Mouse (Mus musculus): Measurements from ENCODE around the gene Flt1. TPM values are rescaled to one million over a fixed set of nuclear protein-coding genes. Genes with fewer than 3 reads are reported as not detected.

The Flt1 gene
- polyA plus RNA-seq, 1 experiment from 2014 or later = 10.9 TPM

DNA sequence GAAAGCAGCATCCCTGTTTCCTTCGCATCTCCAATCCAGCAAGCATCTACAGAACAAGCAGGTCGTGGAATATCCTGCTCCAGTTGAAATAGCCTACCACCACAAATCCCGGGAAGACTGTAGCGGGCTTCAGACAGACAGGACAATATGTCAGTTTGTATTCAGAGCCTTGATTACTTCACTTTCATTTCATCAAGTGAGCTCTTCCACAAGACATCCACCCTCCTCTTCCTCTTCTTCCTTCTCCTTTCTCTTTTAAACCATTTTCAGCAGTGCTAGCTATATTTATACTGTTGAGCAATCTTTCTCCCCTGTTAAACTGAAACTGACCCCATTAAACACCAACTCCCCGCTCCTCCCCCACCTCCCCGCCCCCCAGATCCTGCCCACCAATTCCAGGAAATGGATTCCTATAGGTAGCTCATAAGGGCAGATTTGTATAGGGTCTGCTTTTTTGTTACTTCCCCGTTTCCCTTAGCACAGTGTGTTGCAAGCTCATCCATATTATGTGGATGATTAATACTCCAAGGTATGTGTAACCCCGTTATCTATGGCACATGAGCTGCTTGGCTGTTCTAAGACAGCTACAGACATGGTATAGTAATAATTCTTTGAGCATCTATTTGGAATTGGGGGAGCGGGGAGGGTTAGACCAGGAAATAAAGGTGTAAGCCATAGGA, 33.0 kb upstream of the Flt1 start:
- Histone ChIP-seq H3K9me3 (replicated peaks; ENCODE audit: low read length) (no peaks in the 10 kb centered on the region), H3K9ac (ENCODE audit: low read depth, low read length) (0 out of 2 replicates have a peak overlapping the region, but pooled peaks have one; percentile 20), H3K4me1 (replicated peaks; ENCODE audit: insufficient read depth, low read length) (no peaks in the 10 kb centered on the region), H3K27me3 (ENCODE audit: insufficient read depth, low read length) (no peaks in the 10 kb centered on the region), H3K27ac (0 out of 2 replicates have a peak overlapping the region, but pooled peaks have one; percentile 3), H3K4me3 (replicated peaks; ENCODE audit: low read depth, low read length) (peak overlapping the region; percentile 4), H3K36me3 (ENCODE audit: insufficient read depth, low read length) (no peaks in the 10 kb centered on the region), H3K4me2 (ENCODE audit: low read length) (peak overlapping the region; percentile 47)
- DNase-seq (ENCODE audit: low spot score) = no peak
- WGBS = 55% methylated on average over 9 of the region's 9 CpGs
- no peak for TF ChIP-seq CTCF (IDR thresholded peaks at IDR 0.05; ENCODE audit: low read depth)
- no peak for ATAC-seq (replicated peaks; ENCODE audit: low FRiP score, low read depth)

DNA sequence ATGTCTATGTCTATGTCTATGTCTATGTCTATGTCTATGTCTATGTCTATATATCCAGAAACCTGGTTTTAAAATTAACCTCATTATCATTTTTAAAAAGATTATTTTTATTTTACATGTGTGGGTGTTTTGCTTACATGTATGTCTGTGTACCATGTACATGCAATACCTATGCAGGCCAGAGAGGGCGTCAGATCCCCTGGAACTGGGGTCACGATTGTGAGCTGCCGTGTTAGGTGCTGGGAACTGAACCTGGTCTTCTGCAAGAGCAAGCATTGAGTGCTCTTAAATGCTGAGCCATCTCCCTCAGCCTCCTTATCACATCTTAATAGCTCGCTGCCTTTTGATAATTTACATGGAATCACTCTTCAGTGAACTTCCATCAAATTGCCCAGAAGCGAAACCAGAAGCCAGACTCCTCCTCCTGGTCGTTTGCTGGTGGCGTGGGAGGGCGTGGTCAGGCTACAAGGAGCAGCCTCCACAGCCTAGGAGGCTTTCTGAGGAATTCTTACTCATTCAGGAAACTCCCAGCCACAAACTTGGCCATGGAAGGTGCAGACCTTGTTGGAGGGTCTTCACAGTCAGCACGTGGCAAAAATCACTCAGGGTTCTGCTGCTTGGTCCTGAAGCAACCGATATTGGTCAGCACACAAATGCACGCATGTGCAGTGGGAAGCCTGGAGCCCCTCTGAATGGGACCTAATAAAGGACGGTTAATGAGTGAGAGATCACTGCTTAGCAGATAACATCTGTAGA, 32.2 kb upstream of the Flt1 start:
- Histone ChIP-seq H3K36me3 (ENCODE audit: insufficient read depth, low read length) (no peaks in the 10 kb centered on the region), H3K27ac (0 out of 2 replicates have a peak overlapping the region, but pooled peaks have one; percentile 3), H3K4me2 (ENCODE audit: low read length) (peak overlapping the region; percentile 47), H3K9ac (ENCODE audit: low read depth, low read length) (0 out of 2 replicates have a peak overlapping the region, but pooled peaks have one; percentile 20), H3K4me1 (replicated peaks; ENCODE audit: insufficient read depth, low read length) (0 out of 2 replicates have a peak, but pooled peaks cover under 1% of the 10 kb centered on the region), H3K4me3 (replicated peaks; ENCODE audit: low read depth, low read length) (peak overlapping the region; percentile 4), H3K27me3 (ENCODE audit: insufficient read depth, low read length) (no peaks in the 10 kb centered on the region), H3K9me3 (replicated peaks; ENCODE audit: low read length) (no peaks in the 10 kb centered on the region)
- ATAC-seq (replicated peaks; ENCODE audit: low FRiP score, low read depth) = no peak
- peak; percentile 77 for DNase-seq (ENCODE audit: low spot score)
- peak; percentile 24; the same call in 1 of the 2 replicates for TF ChIP-seq CTCF (IDR thresholded peaks at IDR 0.05; ENCODE audit: low read depth)
- 33% methylated on average over 12 of the region's 12 CpGs for WGBS

DNA sequence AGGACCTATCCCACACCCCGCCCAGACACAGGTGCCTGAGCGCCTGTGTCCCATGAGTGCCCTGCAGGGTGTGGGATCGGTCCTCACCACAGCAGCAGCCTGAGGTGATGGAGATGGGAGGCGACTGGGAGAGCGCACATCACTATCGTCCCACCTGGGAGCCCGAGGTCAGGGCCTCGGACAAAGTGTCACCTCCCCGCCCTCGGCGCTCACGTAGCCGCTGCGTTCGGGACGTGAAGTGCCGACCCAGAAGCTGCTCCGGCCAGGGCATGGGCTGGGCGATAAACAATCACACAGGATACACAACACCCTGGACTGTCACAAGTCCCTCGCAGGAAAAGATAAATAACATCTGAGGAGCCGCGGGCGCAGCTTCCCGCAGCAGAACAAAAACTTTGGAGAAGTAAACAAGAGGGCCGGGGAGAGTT, 27.1 kb upstream of the Flt1 start:
- ATAC-seq (replicated peaks; ENCODE audit: low FRiP score, low read depth) (0 out of 2 replicates have a peak, but pooled peaks have one; percentile 18), DNase-seq (ENCODE audit: low spot score) (peak; percentile 38)
- H3K36me3 ChIP-seq (ENCODE audit: insufficient read depth, low read length) = no peaks in the 10 kb centered on the region
- peak overlapping the region; percentile 19; the same call in 1 of the 2 replicates for H3K27ac ChIP-seq
- H3K9me3 ChIP-seq (replicated peaks; ENCODE audit: low read length) = no peaks in the 10 kb centered on the region
- peak overlapping the region; percentile 47 for H3K4me2 ChIP-seq (ENCODE audit: low read length)
- peaks cover 8% of the 10 kb centered on the region; the same call in 1 of the 2 replicates for H3K4me1 ChIP-seq (replicated peaks; ENCODE audit: insufficient read depth, low read length)
- peak overlapping the region; percentile 6; the same call in 1 of the 2 replicates for H3K4me3 ChIP-seq (replicated peaks; ENCODE audit: low read depth, low read length)
- no peak for TF ChIP-seq CTCF (IDR thresholded peaks at IDR 0.05; ENCODE audit: low read depth)
- peaks cover 6% of the 10 kb centered on the region; the same call in 1 of the 2 replicates for H3K27me3 ChIP-seq (ENCODE audit: insufficient read depth, low read length)
- H3K9ac ChIP-seq (ENCODE audit: low read depth, low read length) = no peak overlapping the region
- 2% methylated on average over 25 of the region's 25 CpGs for WGBS

DNA sequence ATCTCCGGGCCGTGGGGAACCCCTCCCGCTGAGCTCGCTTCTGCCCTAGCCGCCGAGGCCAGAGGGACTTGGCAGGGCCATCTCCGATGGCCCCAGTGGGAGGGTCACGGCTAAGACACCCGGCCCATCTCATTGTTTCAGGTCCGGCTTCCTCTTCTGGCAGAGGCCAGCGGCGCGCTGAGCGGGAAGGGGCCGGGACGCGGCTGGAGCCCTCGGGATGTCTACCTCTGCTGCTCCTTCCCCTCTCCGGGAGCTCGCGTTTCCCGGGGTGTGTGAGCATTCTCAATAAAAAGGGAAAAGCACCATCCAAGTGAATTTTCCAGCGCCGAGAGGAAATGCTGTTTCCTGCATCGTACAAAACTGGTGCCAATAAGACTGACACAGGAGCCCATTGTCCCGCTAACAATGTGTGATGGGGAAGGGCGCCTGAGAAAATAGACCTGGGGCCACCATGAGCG, 25.9 kb upstream of the Flt1 start:
- Histone ChIP-seq H3K9ac (ENCODE audit: low read depth, low read length) (no peak overlapping the region), H3K9me3 (replicated peaks; ENCODE audit: low read length) (no peaks in the 10 kb centered on the region), H3K4me2 (ENCODE audit: low read length) (peak overlapping the region; percentile 49), H3K27ac (peak overlapping the region; percentile 54; the same call in 1 of the 2 replicates), H3K36me3 (ENCODE audit: insufficient read depth, low read length) (no peaks in the 10 kb centered on the region), H3K27me3 (ENCODE audit: insufficient read depth, low read length) (peaks cover 9% of the 10 kb centered on the region; the same call in 1 of the 2 replicates), H3K4me3 (replicated peaks; ENCODE audit: low read depth, low read length) (peak overlapping the region; percentile 10; the same call in 1 of the 2 replicates), H3K4me1 (replicated peaks; ENCODE audit: insufficient read depth, low read length) (peaks cover 8% of the 10 kb centered on the region; the same call in 1 of the 2 replicates)
- ATAC-seq (replicated peaks; ENCODE audit: low FRiP score, low read depth) = 0 out of 2 replicates have a peak, but pooled peaks have one; percentile 50
- DNase-seq (ENCODE audit: low spot score) = peak; percentile 69
- 2% methylated on average over 28 of the region's 28 CpGs for WGBS
- TF ChIP-seq CTCF (IDR thresholded peaks at IDR 0.05; ENCODE audit: low read depth) = no peak

DNA sequence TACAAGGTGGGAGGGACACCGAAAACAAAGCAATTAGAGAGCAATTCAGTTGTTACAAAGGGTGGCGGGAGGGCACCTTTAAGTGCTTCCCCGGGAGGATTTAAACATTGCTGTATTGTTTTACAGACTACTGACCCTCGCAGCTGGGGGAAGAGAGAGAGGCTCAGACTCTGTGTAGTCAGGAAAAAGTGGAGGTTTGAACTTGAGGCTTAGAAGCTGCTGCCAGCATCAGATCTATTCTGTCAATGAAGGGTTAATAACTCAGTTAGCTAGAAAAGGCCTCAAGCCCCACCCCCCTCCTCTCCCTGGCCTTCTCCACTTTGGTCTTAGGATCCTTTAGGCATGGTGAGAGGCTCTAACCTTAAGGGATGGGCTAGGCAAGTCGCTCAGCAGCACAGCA, 24.2 kb upstream of the Flt1 start:
- TF ChIP-seq CTCF (IDR thresholded peaks at IDR 0.05; ENCODE audit: low read depth) = no peak
- no peak overlapping the region for H3K9ac ChIP-seq (ENCODE audit: low read depth, low read length)
- H3K4me3 ChIP-seq (replicated peaks; ENCODE audit: low read depth, low read length) = no peak overlapping the region
- peaks cover 8% of the 10 kb centered on the region; the same call in 1 of the 2 replicates for H3K4me1 ChIP-seq (replicated peaks; ENCODE audit: insufficient read depth, low read length)
- H3K4me2 ChIP-seq (ENCODE audit: low read length) = no peak overlapping the region
- 17% methylated on average over 5 of the region's 5 CpGs for WGBS
- DNase-seq (ENCODE audit: low spot score) (no peak), ATAC-seq (replicated peaks; ENCODE audit: low FRiP score, low read depth) (no peak)
- no peaks in the 10 kb centered on the region for H3K9me3 ChIP-seq (replicated peaks; ENCODE audit: low read length)
- no peak overlapping the region for H3K27ac ChIP-seq
- H3K36me3 ChIP-seq (ENCODE audit: insufficient read depth, low read length) = no peaks in the 10 kb centered on the region
- H3K27me3 ChIP-seq (ENCODE audit: insufficient read depth, low read length) = peaks cover 9% of the 10 kb centered on the region; the same call in 1 of the 2 replicates

All from kidney, postnatal 0 days (tissue).